ENCODE assay signal across 23 mouse cellular contexts in the genomic region with DNA sequence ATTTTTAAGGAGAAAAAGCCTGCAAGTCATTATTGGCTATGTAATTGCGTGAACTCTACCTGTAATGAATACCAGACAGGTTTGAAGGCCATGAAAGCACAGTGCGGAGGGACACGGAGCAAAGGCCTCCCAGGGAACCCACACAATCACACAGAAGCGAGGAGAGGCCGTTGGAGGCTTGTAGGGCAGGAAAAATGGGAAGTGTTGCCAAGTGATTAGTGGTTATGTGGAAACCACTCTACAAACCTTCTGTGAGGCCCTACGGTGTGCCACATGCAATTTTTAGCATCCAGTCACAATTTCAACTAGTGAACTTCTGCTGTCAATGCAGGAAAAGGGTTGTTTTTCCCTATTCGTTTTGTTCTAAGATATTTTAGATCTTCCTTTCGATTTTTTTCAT.
DNase-seq lines count a peak whose midpoint lies in the region; ATAC-seq lines count a peak whose summit lies in the region.
"Had no signal": no experiment of that assay in that cellular context is flagged by ENCODE, and none has a peak within 500 bp of the region (broad histone marks: within the 10 kb centered on the region; RNA-seq: fewer than 3 reads in every experiment).

No protein-coding gene starts in this region.

- no peak for ATAC-seq in embryonic facial prominence, embryonic 14.5 days (ENCODE audit: low read depth)
- no peak for ATAC-seq in limb, embryonic 12.5 days (ENCODE audit: insufficient number of reproducible peaks, insufficient read depth, low FRiP score, low TSS enrichment, low read depth)
- ATAC-seq: forebrain, embryonic 16.5 days; hindbrain, postnatal 0 days; intestine, embryonic 16.5 days; liver, embryonic 12.5 days; midbrain, embryonic 13.5 days had no signal

- H3K4me1 ChIP-seq in embryonic facial prominence, embryonic 14.5 days (ENCODE audit: control insufficient read depth, insufficient read depth, low read length), result peaks cover 23% of the 10 kb centered on the region
- H3K4me1 ChIP-seq in limb, embryonic 12.5 days (replicated peaks), result peaks cover 19% of the 10 kb centered on the region
- H3K4me1 ChIP-seq: liver, embryonic 12.5 days; megakaryocyte, embryonic 14.5 days had no signal

- no peak overlapping the region for H3K4me2 ChIP-seq in embryonic facial prominence, embryonic 14.5 days (ENCODE audit: low read depth, low read length)
- no peak overlapping the region for H3K4me2 ChIP-seq in limb, embryonic 12.5 days
- H3K4me2 ChIP-seq: embryonic facial prominence, embryonic 12.5 days; liver, embryonic 12.5 days; midbrain, embryonic 13.5 days had no signal

- no peaks in the 10 kb centered on the region for H3K27me3 ChIP-seq in embryonic facial prominence, embryonic 14.5 days (replicated peaks; ENCODE audit: control insufficient read depth, insufficient read depth, low read length)
- no peaks in the 10 kb centered on the region for H3K27me3 ChIP-seq in limb, embryonic 12.5 days
- H3K27me3 ChIP-seq: embryonic facial prominence, embryonic 12.5 days; liver, embryonic 12.5 days; megakaryocyte, embryonic 14.5 days; midbrain, embryonic 13.5 days had no signal

- WGBS in embryonic facial prominence, embryonic 14.5 days, result 56% methylated on average over 8 of the region's 8 CpGs
- WGBS in limb, embryonic 12.5 days, result 45% methylated on average over 8 of the region's 8 CpGs

- H3K4me3 ChIP-seq in embryonic facial prominence, embryonic 14.5 days (ENCODE audit: low read depth, low read length), result no peak overlapping the region
- H3K4me3 ChIP-seq in limb, embryonic 12.5 days (replicated peaks), result no peak overlapping the region
- H3K4me3 ChIP-seq: embryonic facial prominence, embryonic 12.5 days; left cerebral cortex, adult 2 months; liver, embryonic 12.5 days; megakaryocyte, embryonic 14.5 days; midbrain, embryonic 13.5 days had no signal

- H3K9me3 ChIP-seq in embryonic facial prominence, embryonic 14.5 days (ENCODE audit: control insufficient read depth, low read length), result no peaks in the 10 kb centered on the region
- no peaks in the 10 kb centered on the region for H3K9me3 ChIP-seq in limb, embryonic 12.5 days
- H3K9me3 ChIP-seq: embryonic facial prominence, embryonic 12.5 days; liver, embryonic 12.5 days; midbrain, embryonic 13.5 days had no signal

- H3K9ac ChIP-seq in embryonic facial prominence, embryonic 14.5 days (ENCODE audit: low read depth, low read length), result no peak overlapping the region
- H3K9ac ChIP-seq in limb, embryonic 12.5 days (replicated peaks), result no peak overlapping the region
- H3K9ac ChIP-seq: embryonic facial prominence, embryonic 12.5 days; liver, embryonic 12.5 days; midbrain, embryonic 13.5 days had no signal

- H3K36me3 ChIP-seq in embryonic facial prominence, embryonic 14.5 days (ENCODE audit: control insufficient read depth, insufficient read depth, low read length), result no peaks in the 10 kb centered on the region
- H3K36me3 ChIP-seq in limb, embryonic 12.5 days, result peaks cover 7% of the 10 kb centered on the region; the same call in 1 of the 2 replicates
- H3K36me3 ChIP-seq: embryonic facial prominence, embryonic 12.5 days; liver, embryonic 12.5 days had no signal

- peak; percentile 23 for DNase-seq in lung, postnatal 36 days
- no peak for DNase-seq in lung, postnatal 25 days (ENCODE audit: low spot score)
- DNase-seq in embryonic facial prominence, embryonic 14.5 days (ENCODE audit: low spot score), result peak; percentile 77
- no peak for DNase-seq in cerebellum, postnatal 14 days
- no peak for DNase-seq in thymus, postnatal 25 days
- no peak for DNase-seq in cerebellum, postnatal 36 days
- DNase-seq: adrenal gland, adult 8-10 months; cerebellum, adult 18-20 months; gastrocnemius, postnatal 36 days; heart, postnatal 4 days; kidney, postnatal 25 days; lung, adult 18-20 months; lung, postnatal 10 days; right cerebral cortex, postnatal 14 days had no signal

- no peak overlapping the region for H3K27ac ChIP-seq in embryonic facial prominence, embryonic 14.5 days (replicated peaks; ENCODE audit: low read depth, low read length)
- peak overlapping the region; percentile 72 for H3K27ac ChIP-seq in limb, embryonic 12.5 days
- H3K27ac ChIP-seq: embryonic facial prominence, embryonic 12.5 days; hindbrain, postnatal 0 days; left cerebral cortex, adult 2 months; liver, embryonic 12.5 days; midbrain, embryonic 13.5 days had no signal

Comparison
In these comparisons a context has a peak if more than half of its experiments do, and no peak if none do; other contexts are left out.
1. DNase-seq: peak in lung, postnatal 36 days (single experiment) and embryonic facial prominence, embryonic 14.5 days (single experiment); none in lung, postnatal 25 days (single experiment), cerebellum, postnatal 14 days (0 of 2), thymus, postnatal 25 days (single experiment) and cerebellum, postnatal 36 days (0 of 2).